Mouse (Mus musculus) spleen, postnatal 10 days (tissue): ENCODE results near the gene Adap1.

Experiments
- DNase-seq, 2 experiments: peaks; one replicate each; pipeline ENCODE4 v3.0.0; 2021 to 2022; ENCODE audit warnings: low spot score in 2 of 2

Adap1 gene

DNA sequence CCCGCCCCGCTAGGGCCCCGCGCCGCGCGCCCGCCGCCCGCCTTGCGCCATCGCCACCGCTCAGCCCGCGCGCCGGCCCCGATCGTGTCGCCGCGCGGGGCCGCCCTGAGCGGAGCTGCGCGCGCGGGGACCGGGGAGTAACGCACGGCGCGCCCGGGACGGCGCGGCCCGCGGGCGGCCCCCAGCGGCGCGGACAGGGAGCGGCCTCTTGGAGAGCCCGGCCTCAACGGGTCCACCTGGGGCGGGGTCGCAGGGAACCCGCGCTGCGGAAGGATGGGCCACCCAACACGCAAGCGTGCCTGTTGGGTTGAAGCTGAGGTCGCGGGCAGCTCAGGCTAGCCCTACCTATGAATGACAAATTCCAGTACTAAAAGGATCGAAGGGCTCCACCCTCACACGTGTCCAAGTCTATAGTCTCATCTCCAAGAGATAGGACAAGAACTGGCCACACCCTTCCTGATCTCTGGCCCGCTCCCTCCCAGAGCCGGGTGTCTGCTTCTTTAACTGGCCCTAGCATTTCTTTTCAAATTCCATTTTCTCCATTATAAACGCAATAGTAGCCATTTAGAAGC lies at the start of gene Adap1:
Gene Adap1 (minus strand): TSS at position 228 of the 572 bp plus-strand sequence.
- DNase-seq: peak; percentile 48 to 69

DNA sequence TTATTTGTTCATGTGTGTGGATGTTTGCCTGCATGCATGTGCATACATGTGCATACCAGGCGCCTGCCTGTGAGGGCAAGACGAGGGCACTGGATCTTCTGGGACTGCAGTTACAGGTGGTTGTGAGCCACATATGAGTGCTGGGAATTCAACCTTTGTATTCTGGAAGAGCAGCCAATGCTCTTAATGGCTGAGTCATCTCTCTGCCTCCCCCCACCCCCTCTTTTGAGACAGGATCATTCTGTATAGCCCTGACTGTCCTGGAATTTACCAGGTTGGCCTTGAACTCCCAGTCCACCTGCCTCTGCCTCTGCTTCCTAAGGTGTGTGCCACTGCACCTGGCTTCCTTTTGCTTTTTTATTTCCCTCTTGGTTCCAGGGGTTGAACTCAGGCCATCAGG lies 49.4 kb upstream of the Adap1 start:
- DNase-seq: no peak

DNA sequence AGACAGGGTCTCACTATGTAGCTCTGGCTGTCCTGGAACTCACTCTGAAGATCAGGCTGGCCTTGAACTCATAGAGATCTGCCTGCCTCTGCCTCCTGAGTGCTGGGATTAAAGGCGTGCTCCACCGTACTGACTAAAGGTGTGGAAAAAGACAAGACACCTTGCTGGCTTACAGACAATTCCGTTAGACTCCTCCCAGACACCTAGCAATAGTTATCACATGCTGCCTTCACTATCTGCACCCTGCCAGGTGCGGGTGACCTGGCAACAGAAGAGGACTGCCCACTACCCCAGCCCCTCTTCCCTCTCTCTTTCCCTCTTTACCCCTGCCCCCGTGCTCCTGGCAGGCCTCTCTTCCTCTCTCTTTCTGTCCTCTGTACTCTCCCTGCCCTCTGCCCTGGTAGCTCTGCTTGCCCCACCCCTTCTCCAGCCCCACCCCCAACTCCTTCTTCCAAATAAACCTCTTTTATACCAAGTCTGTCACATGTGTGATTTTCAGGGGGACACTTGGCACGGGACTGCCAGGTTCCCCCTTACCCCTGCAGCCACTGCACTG lies 48.5 kb upstream of the Adap1 start:
- no peak for DNase-seq

DNA sequence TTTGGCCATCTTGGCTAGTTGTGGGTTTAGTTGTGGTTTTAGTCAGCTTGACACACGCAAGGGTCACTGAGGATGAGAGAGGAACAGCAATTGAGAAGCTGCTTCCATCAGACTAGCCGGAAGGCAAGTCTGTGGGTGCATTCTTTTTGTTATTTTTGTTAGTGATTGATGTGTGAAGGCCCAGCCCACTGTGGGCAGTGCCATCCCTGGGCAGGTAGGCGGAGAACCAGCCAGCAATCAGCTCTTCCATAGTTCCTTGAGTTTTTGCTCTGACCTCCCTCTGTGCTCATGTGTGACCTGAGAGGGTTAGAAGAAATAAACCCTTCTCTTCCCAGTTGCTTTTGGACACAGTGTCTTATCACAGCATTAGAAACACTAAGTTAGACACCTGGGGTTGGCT lies 47.7 kb upstream of the Adap1 start:
- DNase-seq: no peak

DNA sequence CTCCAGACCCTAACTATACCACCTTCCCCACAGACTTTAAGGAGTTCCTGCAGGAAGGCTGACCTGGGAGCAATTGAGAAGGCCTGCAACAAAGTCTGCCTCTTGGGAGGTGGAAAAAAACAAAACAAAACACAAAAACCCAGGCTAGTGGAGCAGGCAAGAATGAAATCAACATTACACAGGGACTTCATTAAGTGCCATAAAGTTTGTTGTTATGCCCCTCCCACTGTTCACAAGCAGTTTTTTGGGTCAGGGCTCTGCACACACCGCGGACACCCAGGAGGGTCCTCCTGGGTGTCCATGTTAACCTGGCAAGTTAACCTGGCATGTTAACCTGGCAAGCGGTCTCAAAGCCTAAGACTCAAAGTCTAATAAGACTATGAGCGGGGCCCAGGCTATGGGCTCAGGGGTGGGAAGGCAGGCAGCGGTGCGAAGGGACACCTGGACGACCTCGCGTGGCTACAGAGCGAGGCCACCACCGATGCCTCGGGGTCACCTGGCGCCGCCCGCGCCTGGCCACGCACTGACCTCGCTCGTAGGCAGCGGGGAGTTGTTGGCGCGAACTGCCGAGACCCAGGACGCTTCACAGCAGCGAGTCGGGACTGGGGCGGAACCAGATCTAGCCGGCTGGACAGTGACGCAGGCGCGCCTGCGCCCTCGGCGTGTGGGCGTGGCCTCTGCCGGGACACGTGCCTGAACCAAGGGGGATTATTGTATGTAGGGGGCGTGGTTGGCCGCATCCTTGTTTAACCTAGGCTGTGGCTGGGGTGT lies 46.4 kb upstream of the Adap1 start:
- peak; percentile 87 to 95 for DNase-seq

DNA sequence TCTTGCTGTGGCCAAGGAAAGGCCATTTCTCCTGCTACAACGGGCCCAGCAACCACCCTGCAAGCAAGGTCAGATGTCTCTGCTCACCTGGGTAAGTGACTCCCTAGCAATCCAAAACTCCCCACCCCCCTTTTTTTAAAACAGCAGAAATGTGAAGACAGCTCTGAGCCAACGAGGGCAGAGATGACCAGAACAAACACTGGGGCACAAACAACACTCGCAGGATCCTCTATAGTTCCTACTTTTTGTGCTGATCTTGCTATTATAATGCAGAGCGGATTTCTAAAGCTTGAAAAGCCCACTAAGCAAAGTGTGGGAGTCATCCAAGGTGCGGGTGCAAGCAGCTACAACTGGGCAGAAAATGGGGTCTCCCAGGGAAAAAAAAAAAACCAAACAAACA lies 45.7 kb upstream of the Adap1 start:
- DNase-seq: no peak

DNA sequence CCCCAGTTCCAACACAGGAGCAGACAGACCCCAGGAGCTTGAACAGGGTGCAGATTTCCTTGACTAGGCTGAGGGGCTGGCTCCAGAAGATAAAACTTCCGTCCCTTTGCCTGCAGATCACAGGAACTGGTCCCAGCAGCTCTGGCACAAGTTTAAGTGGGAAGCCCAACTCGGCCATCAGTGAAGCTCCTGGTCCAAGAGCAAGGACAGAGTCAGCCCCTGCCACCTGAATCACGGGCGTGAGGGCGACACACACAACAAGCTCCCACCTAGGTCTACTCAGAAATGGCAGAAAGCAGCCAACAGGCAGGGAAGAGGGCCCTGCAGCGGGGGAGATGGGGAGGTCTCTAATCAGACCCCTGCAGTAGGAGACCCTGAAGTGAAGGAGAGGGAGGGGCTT lies 44.9 kb upstream of the Adap1 start:
- no peak for DNase-seq

DNA sequence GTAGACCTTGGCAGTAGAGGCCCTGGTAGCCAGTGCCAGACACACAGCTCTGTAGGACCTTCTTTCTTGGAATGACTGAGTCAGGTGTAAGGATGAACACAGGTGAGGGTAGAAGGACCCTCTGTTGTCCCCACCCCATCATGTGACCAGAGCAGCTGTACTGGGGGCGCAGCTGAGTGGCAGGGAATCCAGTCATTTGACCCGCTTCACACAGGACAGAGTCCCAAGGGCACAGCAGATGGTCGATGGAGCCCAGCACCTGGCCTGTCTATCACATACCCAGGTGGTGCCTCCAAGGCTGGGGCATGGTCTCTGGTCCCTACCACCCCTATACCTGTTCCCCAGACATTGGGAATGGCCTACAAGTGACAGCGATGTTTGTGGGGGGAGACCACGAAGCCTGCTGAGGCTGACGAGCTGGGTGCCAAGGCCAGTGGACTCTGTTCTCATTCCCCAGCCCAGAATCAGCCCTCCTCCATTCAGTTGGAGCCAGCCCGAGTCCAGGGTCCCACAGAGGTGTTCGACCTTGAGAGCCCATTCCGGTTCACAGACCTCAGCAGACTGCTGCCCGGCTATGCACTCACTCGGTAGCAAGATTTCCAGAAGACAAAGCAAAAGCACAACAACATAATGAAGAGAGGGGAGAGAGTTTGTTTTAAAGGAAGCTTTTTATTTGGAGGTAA lies 43.4 kb upstream of the Adap1 start:
- no peak for DNase-seq

DNA sequence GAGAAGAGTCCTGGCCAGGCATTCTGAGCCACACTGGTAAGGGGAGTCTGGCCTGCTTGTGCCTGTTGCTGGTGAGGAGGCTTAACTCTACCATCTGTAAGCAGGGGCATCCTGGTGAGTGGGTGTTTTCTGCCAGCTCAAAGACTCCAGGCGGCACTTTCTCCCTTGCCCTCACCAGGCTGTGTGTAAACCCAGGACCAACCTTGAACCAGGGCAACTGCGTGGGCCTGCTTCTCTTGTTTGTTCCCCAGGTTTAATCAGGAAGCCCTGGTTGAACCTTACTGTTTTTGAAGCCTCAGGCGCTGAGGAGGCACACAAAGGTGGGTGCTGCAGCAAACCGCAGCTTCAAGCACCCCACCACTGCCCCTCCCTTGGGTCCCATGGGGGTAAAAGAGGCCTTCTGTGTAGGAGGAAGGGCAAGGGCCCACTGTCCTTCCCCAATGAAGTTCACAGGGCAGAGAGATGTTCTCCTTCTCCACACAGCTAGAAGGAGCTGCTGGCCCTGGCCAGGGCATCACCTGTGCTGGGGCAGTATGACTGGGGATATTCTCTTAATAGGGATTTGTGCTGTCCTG lies 42.5 kb upstream of the Adap1 start:
- DNase-seq: peak in 1 of 2 experiments; percentile 78

DNA sequence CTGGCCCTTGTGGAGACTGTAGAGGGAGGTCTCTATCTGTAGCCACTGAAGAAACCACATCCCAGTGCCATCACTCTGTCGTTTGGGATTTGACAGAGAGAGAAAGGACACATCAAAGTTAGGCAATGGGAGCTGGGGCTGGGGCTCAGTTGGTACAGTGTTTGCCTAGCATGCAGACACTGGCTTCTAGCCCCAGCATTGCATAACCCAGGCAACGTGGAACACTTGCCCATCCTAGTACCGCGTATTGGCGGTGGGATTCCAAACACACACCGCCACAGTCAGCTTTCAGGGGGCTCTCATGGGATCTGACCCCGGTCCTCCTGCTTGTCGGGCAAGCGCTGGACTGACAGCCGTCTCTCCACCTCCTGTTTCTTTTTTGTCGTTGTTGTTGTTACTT lies 41.1 kb upstream of the Adap1 start:
- DNase-seq: no peak

DNA sequence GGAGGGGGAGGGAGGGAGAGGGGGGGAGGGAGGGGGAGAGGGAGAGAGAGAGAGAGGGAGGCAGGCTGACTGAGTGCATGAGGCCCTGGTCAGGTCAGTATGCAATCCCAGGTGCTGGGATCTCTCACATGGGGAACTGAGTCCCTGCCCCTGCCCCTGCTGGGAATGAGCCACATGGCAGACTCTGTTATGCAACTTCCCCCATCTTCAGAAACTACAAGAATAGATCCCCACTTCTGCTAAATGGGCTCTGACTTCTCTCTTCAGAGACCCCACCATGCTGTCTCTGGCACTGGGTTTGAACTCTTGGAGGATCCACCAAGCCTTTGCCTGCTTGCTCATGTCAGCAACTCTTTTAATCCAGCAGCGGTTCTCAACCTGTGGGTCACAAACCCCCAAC lies 40.4 kb upstream of the Adap1 start:
- peak in 1 of 2 experiments; percentile 41 for DNase-seq

DNA sequence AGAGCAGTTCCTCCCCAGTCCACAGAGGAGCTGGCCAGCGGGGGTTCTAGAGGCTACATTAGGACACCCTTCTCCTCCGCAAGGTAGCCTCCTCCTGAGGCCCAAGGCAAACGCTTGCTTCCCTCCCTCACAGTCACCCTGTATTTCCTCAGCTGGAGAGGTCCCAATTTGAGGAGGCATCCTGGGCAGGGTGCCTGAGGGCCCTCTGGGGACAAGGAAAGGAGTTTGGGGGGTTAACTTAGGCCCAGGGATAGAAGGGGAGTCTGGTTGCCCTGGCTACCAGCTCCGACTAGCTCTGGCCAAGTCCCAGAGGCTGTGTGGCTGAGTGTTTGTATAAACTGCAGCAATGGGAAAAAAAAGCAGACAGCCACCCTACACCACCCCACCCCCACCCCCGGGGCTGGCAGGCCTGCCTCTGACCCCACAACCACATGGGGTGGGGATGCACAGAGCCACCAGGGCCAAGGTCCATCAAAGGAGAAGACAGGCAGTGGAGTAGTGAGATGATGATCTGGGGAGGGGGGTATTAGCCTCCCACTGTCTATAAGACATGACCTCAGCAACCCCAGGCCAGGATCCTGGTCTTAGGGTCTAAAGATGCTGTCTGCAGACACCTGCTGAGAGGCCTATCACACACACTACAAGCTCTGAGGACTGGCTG lies 39.6 kb upstream of the Adap1 start:
- DNase-seq: no peak

GRCm38 (mm10) chr5:139364260-139364910 lies 39.0 kb upstream of the Adap1 start:
- DNase-seq: peak; percentile 94 to 95

DNA sequence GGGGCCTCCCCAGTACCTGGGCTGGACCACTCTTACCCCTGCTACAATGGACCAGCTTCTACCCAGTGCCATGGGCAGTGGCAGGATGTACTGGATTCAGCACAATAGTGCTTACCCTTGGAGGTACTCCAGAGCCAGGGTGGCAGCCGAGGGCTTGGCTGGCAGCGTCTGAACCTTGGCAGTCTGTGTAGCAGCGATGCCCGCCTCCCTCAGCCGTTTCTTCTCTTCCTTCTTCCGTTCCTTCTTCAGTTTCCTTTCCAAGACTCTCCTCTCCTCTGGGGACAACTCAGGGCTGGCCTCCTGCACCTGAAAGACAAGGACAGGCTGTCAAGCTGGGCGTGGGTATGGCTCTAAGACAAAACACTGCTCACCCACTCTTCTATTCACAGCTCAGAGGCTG lies 38.4 kb upstream of the Adap1 start:
- DNase-seq: no peak

GRCm38 (mm10) chr5:139359244-139359643 lies 33.8 kb upstream of the Adap1 start:
- DNase-seq: no peak

DNA sequence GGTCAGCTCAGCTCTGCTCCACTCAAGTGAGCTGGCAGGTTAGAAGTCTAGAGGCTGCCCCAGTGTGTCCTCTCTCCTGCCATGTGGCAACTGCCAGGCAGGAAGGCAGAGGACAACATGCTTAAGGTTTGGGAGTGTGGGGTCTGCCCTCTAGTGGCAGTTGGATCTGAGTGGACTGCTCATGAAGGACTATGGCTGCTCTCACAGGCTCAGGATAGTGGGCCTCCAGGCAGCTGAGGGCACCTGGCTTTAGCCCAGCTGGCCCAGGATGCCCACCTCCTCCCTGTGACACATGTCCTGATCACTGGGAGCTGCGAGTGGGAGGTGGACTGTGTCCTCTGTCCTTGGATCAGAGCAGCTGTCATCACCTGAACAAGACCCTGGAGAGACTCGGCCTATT lies 33.2 kb upstream of the Adap1 start:
- DNase-seq: peak in 1 of 2 experiments; percentile 68

DNA sequence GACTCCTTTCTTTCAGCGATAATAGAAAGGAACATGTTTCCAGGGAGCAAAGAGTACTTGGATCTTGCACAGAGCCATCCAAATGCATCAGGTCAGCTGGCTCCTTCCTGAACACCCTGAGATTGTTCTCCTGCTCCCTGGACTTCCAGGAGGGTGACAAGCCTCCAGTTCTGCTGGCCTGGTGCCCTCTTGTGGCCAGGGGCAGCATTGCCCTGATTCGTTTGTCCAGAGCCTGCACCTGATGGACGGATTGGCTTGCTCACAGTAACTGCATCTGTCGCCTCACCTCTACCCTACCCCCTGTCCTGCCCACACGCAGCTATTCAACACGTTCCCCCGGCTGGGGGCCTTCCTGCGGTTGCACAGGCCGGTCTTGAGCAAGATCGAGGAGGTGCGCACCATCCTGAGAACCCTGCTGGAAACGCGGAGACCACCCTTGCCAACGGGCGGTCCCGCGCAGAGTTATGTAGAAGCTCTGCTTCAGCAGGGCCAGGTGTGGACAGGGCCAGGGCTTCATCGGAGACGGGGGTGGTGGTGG lies 29.9 kb upstream of the Adap1 start:
- DNase-seq: peak; percentile 77 to 85

DNA sequence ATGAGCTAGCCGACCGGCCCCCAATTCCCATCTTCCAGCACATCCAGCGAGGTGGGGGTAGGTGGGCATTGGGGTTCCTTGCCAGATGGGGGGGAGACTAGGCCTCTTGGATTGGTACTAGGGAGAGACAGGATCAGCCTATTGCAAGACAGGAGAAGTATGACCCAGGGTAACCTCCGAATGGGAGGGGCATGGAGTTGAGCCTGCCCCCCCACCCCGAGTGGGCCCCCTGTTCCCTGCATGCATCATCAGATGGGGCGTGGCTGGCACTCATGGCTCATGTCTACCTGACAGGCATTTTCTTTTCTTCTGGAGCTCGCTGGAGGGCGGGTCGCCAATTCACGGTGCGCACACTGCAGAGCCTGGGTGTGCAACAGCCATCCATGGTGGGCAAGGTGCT lies 28.5 kb upstream of the Adap1 start:
- no peak for DNase-seq

- peak in 1 of 2 experiments; percentile 79 for DNase-seq
Observed at GRCm38 (mm10) chr5:139353496-139353895, 28.1 kb upstream of the Adap1 start.

DNA sequence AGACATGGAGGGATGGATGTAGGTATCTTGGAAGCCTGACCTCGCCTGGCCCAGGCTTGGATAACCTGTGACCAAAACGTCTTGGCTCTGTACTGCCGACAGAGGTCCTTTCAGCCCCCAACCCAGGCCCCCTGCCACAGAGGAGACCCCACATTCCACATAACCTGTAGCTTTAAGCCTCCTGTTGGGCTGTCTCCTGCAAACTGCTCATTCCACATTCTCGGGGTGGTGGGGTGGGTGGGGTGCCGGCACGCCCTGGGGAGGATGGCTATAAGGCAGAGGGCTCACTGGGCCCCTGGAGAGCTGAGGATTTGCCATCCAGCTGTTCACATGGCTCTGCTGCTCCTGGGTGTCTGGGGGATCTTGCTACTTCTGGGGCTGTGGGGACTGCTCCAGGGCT lies 26.9 kb upstream of the Adap1 start, which contains the start of gene Cyp2w1:
Gene Cyp2w1 (plus strand): TSS at position 301 of the 400 bp plus-strand sequence.
- DNase-seq: no peak

DNA sequence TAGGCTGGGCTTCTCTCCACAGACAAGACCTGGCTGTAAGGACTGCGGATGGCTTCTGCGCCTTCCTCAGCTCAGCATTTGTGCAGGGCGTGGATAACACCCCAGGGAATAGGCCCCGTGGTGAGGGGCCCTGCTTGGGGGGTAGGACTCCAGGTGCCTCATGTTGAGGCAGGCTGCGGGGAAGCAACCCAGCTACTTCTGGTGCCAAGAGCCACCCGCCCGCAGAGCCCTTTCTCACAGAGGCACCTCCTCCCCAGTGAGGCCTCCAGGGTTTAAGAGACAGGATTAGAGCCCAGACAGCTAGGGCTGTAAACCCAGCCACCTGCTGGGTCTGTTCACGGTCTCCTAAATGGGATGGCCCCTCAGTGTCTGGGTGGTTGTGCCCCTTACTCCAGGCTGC lies 26.2 kb upstream of the Adap1 start:
- DNase-seq: no peak
